Mouse (Mus musculus) spleen, postnatal 14 days (tissue): ENCODE measurements around the gene Med16.
"Not testable (repeated sequence)": the region's sequence is repeated elsewhere in the genome, so short reads cannot be mapped to it uniquely, and the experiment has no call there.

Source experiments
- DNase-seq, 2 experiments: peaks; one replicate each; pipeline ENCODE4 v3.0.0; 2021 to 2022; ENCODE audit warnings: low spot score in 2 of 2

Gene Med16

DNA sequence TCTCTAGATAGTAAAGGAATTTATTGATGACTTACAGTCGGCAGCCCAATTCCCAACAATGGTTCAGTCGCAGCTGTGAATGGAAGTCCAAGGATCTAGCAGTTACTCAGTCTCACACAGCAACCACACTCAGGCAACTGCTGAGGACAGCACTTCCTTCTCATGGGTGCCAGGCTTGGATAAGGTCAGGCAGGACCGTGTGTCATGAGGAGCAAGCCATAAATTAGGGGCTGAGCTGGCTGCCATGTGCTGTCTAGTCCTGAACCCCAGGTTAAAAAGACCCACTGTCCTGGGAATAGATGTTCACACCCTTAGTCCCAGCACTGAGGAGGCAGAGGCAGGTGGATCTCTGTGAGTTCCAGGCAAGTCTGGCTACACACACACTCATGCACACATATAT lies 23.8 kb downstream of the Med16 start:
- DNase-seq: not testable (repeated sequence)

DNA sequence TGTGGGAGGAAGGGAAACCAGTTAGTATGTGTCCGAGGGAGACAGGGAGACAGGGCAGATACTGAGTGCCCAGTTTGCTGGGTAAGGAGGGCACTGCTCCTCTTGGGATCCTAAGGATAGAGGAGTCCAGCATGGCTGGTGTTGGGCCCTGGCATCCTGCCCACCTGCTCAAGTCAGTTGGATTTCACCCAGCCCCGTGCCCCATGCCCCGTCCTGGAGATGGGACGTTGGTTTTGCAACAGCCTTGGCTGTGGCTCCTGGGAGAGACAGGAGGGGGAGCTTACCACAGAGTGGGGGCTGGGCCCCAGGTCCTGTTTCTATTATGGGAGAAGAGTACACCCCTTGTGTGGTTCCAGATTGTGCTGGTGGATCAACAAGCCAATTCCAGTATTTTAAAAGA lies 24.3 kb downstream of the Med16 start:
- no peak for DNase-seq

DNA sequence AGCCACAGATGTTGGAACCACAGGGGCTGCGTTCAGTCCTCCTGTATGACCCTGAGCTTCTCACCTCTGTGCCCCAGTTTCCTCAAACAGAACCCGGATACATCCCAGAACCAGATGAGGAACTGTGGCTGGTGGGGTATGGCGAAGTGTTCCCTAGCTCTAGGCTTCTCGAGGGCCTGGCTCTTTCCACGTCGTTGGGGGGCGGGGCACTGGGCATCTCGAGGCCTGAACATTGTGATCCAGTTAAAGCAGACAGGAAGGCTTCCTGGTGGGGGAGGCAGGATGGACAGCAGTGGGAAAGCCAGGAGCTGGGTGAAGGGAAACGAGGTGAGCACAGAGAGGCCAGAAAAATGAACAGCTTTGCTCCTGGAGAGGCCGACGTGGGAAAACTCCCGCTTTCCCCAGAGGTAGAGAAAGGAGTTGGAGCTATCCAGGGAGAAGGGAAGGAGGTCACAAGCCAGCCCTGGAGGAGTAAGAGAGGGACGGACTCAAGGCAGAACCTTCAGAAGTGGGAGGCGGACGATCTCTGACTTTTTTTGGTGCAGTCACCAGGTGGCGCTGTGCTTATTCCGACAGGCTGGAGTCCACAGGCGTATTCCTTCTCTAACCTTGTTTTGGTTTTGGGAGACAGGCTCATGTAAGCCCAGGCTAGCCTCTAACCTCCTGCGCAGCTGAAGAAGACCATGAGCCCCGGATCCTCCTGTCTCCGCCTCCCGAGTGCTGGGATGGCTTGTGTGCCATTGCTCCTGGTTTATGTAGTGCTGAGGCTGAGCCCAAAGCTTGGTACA lies 25.2 kb downstream of the Med16 start:
- peak; percentile 50 to 70 for DNase-seq

DNA sequence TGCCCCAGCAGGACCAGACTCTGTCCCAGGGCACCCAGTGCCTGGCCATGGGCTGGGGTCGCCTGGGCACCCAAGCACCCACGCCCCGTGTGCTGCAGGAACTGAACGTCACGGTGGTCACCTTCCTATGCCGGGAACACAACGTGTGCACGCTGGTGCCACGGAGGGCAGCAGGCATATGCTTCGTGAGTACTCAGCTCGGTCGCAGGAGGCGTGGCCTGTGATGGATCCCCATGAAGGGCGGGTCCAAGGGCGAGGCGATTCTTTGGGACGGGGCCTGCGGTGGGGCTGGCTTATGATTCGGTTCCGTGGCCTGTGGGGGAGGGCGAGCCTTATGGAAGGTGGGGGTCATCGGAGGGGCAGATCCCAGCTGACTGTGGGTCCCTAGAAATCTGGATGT lies 26.7 kb downstream of the Med16 start:
- DNase-seq: no peak

DNA sequence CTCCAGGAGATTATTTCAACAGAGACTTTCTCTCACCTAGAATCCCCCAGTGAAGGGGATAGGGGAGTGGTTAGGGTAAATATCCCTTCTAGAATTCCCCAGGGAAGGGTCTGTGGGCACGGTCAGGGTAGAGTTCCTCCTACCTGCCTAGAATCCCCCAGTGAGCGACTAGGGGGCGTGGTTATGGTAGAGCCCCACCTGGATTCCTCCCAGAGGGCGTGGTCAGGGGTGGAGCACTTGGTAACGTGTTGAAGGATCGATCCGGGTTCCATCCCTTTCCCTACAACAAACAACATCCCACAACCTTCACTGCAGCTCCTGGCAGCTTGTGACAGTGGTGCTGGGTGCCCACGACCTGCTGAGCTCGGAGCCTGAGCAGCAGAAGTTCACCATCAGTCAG lies 28.0 kb downstream of the Med16 start:
- no peak for DNase-seq

DNA sequence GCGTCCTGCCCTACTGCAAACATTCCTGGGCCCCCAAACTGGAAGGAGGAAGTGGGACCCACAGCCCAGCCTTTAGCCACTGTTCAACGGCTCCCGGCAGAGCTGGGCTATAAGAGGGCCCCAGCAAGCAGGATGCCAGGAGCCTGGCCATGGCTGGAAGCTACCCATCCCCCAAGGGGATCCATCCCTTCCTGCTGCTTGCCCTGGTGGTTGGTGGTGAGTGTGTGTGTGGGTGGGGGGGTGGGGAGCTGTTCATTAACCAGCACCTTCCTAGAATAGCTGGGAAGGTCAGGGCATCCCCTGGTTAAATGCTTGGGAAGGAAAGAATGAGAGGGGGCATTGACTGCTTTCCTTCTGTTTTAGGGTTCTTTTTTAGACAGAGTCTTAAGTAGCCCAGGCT lies 29.2 kb downstream of the Med16 start:
- no peak for DNase-seq

DNA sequence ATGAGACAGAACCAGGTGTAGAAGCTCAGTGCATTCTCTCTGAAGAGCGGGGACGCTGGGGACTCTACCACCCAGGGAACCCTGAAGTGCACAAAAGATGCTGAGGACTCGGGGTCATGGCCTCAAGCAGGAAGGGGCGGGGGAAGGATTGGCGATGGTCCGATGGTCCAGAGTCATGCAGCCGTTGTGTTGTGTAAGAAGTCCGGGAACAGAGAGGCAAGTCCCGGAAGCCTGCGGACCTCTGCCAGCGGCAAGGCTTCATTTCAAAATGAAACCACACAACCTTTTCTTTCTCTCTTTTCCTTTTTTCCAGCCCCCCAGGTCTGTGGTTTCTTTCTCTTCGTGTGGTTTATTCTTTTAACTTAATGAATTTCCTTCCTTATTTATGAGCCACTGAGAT lies 31.0 kb downstream of the Med16 start:
- no peak for DNase-seq

DNA sequence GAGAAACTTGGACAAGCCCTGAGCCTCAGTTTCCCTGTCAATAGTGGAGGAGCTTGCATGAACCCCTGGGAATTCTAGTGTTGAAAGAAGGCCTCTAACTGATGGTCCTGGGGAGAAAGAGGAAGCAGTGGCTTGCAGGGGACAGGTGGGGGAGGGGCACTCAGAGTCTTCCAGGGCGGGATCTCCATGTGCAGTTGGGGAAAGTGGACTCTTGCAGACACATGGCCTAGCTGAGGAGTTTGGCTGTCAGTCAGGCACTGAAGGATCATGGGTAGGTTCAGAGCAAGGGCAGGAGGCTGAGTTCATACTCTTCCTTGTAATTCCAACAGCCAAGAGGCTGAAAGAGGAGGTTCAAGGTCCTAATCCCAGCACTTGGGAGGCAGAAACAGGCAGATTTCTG lies 31.5 kb downstream of the Med16 start:
- no peak for DNase-seq

DNA sequence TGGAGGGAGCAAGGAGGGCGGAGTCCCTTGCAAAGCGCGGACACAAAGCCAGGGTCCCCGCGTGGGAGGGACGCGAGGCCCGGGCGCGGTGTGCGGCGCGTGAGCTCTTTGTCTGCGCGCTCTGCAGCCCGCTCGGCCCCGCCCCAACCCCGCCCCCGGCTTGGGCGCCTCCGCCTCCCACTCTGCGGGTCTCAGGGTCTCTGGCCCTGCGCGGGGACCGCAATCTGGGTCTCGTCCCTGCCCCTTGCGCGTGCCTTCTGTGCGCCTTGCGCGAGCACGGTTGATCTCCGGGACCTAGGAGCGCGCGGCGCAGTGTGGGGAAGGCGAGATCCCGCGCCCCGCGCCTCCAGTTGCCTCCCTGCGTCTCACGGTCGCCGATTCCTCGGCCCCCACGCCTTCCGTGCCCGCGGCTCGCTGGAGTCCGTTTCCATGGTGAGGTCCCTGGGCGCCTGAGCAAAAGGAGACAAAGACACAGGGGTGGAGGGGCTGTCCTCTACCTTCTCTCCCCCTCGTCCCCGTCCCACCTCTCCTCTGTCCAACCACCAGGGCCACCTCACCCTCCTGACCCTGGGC lies 34.3 kb downstream of the Med16 start, which contains the start of the genes Prtn3 and Plppr3:
Gene Prtn3 (plus strand): TSS at position 187 of the 573 bp plus-strand sequence.
Gene Plppr3 (minus strand): TSS at position 345 of the 573 bp plus-strand sequence.
- DNase-seq: no peak

DNA sequence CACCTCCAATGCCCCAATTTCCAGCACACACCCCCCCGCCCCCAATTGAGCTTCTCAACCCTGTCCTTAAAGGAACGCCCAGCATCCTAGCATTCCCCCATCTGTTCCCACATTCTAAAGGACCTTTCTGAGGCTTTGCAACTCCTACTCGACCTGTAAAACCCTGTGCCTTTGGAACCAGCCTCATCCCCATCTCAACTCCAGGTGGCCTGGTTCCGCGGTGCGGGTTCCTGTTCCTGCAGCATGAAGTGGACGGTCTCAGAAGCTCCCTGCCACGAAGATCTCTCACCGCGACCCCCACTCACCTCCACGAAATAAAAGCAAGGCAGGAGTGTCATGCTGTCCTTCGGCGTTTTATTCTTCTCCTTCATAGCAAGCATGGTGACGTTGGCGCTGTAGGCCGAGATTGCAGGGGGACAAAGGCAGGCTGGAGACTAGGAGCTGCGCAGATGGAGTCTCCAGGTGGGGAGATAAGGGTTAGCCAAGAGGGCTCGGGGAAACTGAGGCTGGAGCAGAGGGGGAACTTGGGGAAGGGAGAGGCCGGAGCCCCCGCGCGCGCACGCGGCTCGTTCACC lies 34.9 kb downstream of the Med16 start:
- DNase-seq: no peak

DNA sequence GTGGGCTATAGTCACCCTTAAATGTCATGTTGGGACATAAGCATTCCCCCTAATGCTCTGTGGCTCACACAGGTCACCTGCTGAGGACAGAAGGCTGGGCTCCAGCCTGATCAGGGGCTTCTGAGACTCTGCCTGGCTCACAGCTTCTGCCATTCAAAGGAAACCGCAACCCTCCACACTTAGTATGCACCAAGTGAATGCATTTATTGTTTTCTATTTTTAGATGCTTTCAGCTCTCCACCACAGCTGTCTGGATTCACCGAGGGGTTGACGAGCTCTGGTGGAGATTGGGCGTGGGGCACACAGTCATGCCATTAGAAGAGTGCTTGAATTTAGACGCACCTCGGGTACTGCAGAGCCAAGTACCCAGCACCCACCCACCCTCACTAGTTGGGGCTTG lies 35.4 kb downstream of the Med16 start:
- DNase-seq: no peak

DNA sequence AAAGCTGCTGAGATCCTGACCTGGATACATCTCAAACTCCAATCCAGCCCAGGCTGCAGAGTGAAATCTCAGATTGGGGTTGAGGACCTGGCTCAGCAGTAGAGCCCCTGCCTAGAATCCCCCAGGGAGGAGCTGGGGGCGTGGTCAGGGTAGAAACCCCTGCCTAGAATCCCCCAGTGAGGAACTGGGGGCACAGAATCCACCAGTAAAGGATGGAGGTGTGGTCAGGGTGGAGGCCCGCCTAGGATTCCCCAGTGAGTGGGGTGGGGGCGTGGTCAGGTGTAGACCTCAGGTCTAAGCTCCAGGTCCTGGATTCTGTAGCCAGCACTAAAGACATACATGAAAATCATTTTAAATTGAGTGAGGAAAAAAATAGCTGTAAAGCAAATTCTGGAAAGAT lies 35.9 kb downstream of the Med16 start:
- DNase-seq: no peak

DNA sequence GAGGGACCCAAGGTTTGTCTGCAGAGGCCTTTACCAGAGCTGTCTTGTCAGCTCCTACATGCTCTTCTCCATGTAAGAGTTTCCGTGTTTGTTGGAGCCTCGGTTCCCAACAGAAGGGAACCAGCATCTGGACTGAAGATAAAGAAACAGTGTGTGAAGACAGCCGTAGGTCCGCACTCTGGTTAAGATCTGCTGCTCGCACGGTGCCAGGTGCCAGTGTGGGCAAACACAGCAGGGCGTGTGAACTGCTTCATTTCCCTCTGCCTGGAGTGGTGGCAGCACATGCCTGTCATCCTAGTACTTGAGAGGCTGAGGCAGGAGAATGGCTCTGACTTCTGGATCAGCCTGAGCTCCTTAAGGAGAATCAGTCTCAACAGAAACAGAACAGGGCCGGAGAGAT lies 36.9 kb downstream of the Med16 start:
- DNase-seq: no peak

DNA sequence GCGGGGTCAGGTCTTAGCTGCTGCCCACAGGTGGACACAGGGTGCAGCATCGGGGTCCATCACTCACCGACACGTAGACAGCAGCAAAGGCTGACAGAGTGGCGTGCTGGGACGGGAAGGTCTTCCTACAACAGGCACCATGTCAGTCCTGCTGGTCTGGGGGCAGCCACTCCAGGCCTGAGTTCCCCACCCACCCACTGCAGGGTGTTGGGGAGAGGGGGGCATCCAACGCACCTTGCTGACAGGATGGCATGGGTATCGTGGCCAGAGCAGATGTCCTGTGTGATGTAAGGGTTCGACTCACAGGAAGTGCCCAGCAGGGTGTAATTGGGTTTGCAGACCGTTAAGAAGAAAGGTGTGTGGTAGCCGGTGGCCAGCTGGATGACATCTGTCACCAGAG lies 42.1 kb downstream of the Med16 start:
- DNase-seq: no peak

DNA sequence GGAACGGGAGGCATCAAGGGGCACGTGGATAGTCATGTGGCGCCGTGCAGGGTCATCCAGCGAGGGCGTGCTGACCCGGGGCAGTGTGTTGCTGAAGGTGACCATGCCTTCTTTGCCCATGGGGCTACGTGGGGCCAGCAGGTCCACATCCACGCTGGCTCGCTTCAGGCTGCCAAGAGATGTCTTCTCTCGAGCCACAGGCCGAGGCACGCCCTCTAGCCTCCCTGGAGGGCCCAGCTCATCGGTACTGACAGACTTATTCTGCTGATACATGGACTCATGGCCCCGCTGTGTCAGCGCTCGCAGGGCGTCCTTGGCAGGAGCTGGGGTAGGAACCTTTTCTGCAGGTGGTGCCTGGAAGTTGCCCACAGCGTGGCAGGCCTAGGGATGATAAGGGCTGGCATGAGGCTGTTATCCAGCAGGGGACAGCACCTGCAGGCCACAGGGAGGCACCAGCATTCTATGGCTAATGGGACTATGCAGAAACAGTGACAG lies 42.9 kb downstream of the Med16 start:
- no peak for DNase-seq

DNA sequence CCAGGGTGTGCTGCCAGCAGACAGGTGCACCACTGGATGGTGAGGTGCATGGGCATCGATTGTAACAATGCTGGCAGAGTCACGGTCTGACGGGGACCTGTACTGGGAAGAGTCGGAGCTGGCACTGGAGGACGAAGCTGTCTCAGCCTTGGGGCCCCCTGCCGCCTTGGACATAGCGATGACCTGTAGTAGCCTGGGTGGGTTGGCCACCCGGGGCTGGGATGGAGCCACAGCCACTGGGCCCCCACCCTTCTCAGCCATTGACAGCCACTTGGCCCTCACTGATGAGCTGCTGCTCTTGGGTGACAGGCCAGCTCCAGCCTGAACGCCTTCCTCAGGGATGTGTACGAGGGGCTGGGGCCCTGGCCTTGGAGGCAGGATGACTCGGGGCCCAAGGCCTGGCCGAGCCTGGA lies 43.5 kb downstream of the Med16 start:
- DNase-seq: no peak

DNA sequence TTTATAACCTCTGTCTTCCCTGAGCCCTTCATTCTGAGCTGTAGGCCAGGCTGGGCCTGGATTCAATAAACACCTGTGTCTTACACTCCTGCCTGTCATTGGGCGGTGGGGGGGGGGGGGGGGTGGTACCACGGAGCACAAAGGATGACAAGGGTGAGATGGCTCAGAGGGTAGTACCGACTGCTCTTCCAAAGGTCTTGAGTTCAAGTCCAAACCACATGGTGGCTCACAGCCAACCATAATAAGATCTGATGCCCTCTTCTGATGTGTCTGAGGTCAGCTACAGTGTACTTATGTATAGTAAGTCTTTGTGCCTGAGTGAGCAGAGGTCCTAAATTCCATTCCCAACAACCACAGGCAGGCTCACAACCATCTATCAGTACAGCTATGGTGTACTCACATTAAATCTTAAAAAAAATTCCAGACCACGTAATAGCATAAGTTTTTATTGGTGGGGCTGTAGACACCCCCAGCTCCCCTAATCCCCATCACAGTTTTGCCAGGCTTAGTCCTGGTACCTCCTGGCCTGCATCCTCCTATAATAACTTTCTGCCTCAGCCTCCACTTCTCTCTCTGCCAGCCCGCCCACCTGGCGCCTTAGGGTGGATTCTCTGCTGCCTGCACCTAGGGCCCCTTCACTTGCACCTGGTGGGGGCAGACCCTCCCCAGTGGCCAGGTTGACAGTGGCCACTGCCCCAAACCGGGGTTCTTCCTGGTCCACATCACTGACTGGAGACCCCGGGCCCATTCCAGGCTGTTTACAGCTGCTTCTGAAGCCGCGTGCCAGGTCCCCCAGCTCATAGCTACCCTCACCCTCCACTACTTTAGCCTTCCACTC lies 44.2 kb downstream of the Med16 start:
- no peak for DNase-seq

DNA sequence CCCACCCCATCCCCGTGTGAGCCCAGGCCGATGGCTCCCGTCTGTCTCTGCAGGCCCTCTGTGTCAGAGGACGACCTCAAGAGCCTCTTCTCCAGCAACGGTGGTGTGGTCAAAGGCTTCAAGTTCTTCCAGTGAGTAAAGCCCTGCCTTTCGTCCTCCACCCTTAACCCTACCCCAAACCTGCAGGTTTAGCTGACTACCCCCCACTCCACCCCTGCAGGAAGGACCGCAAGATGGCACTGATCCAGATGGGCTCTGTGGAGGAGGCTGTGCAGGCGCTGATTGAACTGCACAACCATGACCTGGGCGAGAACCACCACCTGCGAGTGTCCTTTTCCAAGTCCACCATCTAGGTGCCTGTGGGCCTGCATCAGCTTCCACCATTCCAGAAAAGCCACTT lies 45.8 kb downstream of the Med16 start:
- no peak for DNase-seq

DNA sequence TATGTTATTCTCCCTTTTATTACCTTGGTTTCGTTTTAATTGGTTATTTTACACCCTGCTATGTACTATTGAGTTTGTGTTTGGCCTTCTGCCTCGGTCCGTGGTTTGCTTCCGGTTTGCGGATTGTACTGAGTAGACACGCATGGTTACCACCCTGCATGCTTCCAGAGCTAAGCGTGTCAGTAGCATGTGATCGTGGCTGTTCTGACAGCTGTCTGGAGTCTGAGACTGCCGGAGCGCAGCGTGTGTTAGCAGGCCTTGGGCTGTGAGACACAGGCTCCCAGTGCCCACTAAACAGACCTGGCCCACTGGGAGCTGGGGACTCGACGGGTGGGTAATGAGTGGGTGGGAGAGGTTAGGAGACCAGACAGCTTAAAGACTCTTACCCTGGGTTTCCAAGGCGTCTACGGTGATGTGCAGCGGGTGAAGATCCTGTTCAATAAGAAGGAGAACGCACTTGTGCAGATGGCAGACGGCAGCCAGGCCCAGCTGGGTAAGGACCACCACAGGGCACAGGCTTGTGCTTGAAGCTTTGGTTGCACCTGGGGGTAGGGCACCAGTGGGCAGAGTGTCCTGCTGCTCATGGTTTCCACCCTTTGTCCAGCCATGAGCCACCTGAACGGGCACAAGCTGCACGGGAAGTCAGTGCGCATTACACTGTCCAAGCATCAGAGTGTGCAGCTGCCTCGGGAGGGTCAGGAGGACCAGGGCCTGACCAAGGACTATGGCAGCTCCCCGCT lies 46.5 kb downstream of the Med16 start:
- DNase-seq: no peak

DNA sequence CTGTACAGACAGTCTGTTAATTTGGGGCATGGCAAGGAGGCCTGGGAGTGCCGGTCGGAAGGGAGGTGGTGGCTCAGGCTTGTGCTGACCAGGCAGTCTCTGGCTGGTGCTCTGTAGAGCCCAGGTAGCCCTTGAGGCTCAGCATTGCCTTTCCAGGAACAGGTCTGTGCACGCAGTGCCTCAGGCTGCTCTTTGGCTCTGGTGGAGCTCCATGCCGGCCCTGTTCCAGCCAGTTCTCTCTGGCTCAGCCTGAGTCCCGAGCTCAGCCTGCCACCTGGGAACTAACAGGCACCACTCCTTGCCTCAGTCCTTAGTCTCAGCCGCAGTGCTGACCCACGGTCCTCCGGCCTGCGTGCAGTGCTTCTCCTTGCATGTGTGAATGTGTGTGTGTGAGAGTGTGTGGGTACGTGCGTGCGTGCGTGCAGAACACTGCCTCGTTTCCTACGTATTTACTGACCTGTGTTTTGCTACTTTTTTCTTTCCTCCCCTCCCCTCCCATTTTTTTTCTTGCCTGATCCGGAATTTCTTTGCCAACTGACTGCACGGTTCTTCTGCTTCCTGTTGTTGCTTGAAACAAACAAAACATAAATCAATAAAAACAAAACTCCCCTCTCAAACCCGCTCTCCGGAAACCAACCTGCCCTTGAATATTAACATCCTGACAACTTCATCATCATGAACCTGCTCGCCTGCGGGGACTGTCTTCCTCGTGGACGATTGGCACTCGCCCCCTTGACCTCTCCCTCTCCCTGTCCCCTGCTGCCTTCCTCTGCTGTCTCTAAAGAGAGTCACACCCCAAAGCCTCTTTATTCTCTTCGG lies 47.3 kb downstream of the Med16 start:
- no peak for DNase-seq
